Mouse (Mus musculus) brain, embryonic 18.5 days (tissue): ENCODE data around the gene Aif1.

Source experiments
- DNase-seq: peaks from one replicate; pipeline ENCODE4 v3.0.0-alpha.2; 2012; ENCODE audit warnings: low read depth, low spot score

The Aif1 gene

DNA sequence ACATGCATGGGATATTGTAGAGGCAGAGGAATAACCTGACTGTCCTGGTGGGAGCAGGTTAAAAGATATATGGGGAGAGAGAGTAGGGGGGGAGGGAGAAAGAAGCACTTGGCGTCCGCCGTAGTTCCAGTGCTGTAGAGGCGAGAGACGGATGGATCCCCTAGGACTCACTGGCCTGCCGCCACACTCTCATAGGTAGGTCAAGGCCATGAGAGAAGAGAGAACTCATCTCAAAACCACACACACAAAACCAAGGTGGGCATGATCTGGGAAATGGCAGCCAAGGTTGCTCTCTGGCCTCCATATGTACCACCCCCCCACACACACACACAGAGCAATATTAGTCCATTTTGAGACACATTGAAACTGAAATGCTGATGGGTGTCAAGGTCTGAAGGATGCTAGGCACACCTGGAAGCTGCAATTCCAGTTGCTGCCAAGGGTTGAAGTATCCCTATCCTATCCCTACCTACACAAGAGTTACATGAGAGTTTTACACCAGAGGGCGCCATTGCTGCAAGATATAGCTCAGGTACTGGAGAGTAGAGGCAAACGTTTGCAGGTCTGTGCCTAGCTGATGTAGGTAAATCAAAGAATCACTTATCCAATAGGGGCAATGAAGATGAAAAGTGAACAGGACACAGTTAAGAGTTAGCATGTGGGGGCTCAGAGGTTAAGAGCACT lies 9.4 kb downstream of the Aif1 start:
- DNase-seq: peak; percentile 63

GRCm38 (mm10) chr17:35165451-35166155 lies 10.3 kb downstream of the Aif1 start:
- DNase-seq: no peak

- DNase-seq: peak; percentile 99
Observed at GRCm38 (mm10) chr17:35164568-35165450, 11.1 kb downstream of the Aif1 start, which contains the start of gene Prrc2a. Gene Prrc2a, minus strand, starts transcription at chr17:35164897.

GRCm38 (mm10) chr17:35164218-35164567 lies 11.7 kb downstream of the Aif1 start:
- no peak for DNase-seq

GRCm38 (mm10) chr17:35163326-35164081 lies 12.4 kb downstream of the Aif1 start:
- DNase-seq: no peak

DNA sequence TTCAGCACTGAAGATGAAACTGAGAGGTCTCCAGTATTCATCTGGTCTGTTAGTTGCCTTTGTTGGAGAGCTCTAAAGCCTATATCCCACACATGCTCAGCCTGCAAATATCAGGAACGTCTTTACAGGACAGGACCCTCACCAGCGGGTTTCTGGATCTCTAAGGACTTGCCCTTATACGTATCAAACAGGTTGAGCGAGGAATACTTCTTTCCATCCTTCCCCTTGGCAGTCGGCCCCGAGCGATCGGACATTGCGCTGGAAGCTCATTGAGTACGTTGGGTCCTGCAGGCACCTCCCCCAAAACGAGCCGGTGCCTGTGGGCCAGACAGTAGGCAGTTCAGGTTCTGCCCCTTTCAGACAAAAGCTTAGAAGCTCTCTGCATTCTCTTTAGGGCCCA lies 13.1 kb downstream of the Aif1 start:
- DNase-seq: no peak

DNA sequence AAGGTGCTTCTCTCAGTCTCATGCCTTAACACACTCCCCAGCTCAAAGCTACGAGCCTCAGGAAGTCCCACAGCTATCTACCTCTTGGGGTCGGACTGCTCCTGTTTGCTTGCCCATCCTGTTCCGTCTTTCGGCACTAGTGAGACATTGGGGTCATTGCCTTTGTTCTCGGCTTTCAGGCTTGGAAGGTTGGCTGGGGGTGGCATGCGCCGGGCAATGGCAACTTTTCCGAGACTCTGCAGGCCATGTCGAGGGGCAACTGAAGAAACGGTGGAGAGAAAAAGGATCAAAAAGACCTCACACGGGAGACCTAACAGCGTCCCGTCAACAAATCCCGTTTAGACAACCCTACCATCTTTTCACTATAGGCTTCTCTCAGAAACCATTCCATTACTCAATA lies 13.7 kb downstream of the Aif1 start:
- no peak for DNase-seq

GRCm38 (mm10) chr17:35161421-35161820 lies 14.4 kb downstream of the Aif1 start:
- DNase-seq: no peak

DNA sequence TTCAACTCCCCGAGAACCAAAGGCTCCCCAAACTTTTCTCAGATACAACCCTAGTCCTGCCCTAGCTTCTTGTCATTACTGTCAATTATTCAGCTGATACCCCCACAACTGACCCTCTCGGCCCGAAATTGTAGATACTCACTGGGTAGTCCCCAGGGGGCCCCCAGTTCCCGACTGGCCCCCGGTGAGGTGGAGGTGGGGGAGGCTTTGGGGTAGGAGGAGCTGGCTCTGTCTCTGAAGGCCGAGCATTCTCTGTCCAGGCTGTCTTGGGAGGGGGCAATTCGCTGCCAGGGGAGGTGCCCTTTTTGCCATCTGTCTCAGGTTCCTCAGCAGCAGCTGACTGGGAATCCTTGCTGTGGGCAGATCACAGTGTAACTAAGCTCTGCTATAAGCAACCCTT lies 16.2 kb downstream of the Aif1 start:
- DNase-seq: no peak

GRCm38 (mm10) chr17:35158850-35159593 lies 16.8 kb downstream of the Aif1 start:
- DNase-seq: no peak

- DNase-seq: no peak
Observed at GRCm38 (mm10) chr17:35157661-35158175, 18.1 kb downstream of the Aif1 start.

DNA sequence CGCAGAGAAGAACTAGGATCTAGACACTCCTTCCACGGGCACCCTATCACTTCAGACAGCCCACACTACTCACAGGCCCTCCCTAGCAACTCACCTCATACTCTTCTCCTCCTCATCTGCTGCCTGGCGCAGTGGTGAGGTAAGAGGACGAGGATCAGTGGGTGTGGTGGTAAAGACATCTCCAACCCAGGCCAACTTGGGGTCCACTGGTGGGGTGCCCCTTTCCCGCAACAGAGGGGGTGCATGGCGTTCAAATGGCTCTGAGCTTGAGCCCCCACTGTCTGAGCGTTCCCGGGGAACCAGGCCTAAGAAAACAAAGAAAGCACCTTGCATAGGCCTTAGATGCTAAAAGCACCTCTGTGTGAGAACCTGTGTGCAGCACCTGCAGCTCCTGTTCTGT lies 18.6 kb downstream of the Aif1 start:
- DNase-seq: no peak

GRCm38 (mm10) chr17:35156461-35157200 lies 19.2 kb downstream of the Aif1 start:
- no peak for DNase-seq

- no peak for DNase-seq
Observed at GRCm38 (mm10) chr17:35155451-35155850, 20.4 kb downstream of the Aif1 start.

- DNase-seq: no peak
Observed at GRCm38 (mm10) chr17:35154616-35155015, 21.3 kb downstream of the Aif1 start.

GRCm38 (mm10) chr17:35153931-35154330 lies 21.9 kb downstream of the Aif1 start:
- DNase-seq: no peak

GRCm38 (mm10) chr17:35153077-35153476 lies 22.8 kb downstream of the Aif1 start:
- no peak for DNase-seq

GRCm38 (mm10) chr17:35152121-35152520 lies 23.7 kb downstream of the Aif1 start:
- no peak for DNase-seq

DNA sequence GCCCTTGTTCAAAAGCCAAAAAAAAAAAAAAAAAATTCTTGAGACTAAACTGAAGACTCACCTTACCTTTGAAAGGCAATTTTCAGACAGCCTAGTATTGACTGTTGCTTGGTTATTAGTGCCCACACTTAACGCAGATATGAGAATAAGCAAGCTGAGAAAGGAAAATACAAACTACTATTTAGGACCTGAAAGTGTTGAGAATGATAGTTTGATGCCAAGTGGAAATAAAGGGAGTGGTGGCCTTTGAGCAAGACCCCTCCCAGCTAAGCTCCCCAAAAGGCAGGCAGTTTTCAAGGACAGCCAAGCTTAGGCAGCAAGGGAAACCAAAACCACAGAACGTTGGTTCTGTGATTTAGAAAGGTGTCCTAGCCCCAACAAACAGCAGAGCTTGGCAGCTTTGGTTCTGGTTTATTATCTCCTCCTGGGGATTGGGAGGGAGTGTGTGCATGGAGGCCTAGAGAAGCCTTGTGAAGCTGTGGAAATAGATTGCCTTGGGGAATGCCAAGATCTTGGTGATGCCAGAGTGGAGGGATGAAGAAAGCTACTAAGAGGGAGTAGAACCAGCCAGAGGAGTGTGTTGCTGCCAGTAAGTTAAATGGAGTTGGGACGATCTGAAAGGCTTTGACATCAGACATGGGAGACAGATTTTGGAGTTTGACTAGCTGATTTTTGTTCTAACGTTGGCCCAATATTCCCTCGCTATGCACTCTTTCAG lies 27.8 kb downstream of the Aif1 start:
- no peak for DNase-seq
